Mouse (Mus musculus) embryo, embryonic 11.5 days (tissue): ENCODE data around the gene Epha2.

Source experiments
- DNase-seq: peaks from one replicate; pipeline ENCODE4 v3.0.0-alpha.2; 2012; ENCODE audit warnings: low read depth, low spot score

Gene Epha2

DNA sequence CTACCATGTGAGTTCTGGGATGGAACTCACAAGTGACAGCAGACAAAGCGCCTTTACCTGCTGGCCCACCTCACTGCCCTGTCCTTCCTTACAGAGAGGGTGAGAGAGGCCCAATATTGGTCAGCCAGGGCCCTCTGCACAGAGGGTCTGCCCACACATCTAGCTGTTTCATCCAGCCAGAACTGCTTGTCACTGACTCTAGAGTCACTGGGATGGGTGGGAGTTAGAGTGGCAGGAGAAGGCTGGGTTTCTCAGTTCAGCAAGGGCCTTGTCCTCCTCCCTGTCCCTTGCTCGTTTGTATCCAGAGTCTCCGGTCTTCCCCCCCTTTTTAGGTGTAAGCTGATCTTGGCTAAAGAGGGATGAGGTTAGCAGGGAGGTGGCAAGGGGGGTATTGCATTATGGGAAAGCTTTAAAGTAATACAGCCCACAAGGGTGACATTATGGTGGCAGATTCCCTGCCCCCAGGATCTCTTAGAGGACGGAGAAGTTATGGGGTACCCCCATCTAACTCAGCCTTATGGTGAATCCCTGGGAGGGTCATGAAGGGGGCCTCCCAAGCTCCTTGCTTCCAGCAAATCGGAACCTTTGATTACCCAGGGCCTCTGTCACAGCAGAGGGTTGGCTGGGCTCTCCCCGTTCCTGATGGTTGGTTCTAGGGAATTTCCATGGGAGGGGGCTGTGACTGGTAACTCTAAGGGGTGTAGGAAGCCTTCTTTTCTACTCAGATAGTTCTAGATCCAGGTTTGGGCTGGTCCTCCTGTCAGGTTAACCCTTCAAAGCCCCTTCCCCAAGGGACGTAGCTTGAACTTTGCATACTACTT, 2.6 kb downstream of the Epha2 start:
- no peak for DNase-seq

DNA sequence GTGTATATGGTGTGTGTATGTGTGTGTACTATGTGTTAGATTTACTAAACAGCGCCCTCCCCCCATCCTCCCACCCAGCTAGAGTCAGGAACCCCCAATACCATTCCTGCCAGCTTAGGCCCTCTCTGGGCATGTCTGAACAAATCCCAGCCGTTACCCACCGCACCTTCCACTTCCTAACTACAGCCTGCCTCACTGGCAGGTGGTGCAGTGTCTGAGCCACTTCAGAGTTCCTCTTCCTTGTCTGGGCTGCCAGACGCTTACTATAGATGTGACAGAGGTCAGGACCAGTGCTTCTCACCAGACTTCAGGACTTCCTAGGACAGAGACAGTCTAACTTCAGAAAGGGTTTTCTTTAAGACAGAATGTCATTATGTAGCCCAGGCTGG, 3.2 kb downstream of the Epha2 start:
- no peak for DNase-seq

DNA sequence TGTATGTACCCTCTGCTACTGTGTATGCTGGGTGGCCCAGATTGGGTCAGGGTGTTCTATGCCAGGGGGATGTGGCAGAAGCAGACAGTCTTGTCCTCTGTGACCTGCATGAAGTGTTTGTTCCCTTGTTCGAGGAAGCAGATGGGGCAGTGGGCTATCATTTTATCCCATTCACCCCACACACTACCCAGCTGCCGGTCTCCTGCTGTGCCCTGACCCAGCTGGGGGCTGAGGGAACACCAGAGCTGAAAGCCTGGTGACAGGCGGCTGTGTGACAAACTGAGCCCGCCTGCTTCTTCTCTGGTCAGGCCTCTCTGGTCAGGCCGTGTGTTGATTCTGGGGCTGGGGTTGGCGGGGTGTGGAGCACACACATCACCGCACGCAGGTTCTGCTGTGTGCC, 5.0 kb downstream of the Epha2 start:
- DNase-seq = no peak

DNA sequence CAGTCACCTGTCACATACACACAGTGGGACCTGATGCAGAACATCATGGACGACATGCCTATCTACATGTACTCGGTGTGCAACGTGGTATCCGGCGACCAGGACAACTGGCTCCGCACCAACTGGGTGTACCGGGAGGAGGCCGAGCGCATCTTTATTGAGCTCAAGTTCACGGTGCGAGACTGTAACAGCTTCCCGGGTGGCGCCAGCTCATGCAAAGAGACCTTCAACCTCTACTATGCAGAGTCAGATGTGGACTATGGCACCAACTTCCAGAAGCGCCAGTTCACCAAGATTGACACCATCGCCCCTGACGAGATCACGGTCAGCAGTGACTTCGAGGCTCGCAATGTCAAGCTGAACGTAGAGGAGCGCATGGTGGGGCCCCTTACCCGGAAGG, 7.3 kb downstream of the Epha2 start:
- DNase-seq = no peak

DNA sequence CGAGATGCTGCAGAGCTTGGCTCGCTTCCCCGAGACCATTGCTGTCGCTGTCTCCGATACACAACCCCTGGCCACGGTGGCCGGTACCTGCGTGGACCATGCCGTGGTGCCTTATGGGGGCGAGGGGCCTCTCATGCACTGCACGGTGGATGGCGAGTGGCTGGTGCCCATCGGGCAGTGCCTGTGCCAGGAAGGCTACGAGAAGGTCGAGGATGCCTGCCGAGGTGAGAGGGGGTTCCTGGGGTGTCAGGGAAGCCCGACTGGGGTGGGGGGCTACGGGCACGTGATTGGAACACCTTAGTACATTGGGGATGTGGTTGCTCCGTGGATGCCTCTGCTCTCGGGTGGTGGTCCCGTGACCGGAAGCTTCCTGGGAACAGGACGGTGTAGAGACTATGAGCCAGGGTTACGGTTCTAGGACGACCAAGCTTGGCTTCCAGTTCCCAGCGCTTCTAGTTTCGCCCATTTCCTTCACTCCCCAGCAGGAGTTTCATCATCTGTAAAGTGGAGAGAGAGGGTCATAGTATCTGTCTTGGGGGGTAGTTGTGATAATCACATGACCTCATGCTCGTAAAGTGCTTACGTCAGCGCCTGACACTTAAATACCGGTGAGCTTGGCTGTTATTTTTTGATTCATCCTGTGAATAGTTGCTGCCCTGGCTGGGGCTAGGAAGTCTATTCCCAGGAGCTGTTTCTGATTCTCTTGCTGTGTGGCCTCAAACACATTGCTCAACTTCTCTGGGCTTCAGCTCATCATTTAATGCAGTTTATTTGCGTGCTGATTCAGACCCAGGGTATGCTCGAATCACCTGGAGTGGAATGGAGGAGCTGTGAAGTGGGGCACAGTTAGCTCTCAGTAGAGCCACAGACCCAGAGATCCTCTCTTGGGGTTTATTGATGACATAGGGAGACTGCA, 8.1 kb downstream of the Epha2 start:
- no peak for DNase-seq

DNA sequence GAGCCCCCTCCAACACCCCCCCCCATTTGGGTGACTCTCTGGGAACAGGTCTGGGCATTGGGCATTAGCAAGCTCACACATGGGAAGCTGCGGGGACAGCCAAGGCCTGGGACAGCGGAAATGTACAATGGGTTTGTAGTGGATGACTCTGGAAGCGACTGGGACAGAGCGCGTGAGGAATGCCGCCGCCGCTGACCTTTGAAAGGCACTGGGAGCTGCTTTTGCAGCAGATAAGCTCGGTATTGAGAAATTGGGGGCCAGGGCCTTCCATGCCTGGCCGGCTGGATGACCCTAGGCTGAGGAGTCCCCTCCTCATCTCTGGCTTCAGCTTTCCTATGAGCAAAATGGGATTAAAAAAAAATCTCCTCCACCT, 8.7 kb downstream of the Epha2 start:
- DNase-seq = no peak

DNA sequence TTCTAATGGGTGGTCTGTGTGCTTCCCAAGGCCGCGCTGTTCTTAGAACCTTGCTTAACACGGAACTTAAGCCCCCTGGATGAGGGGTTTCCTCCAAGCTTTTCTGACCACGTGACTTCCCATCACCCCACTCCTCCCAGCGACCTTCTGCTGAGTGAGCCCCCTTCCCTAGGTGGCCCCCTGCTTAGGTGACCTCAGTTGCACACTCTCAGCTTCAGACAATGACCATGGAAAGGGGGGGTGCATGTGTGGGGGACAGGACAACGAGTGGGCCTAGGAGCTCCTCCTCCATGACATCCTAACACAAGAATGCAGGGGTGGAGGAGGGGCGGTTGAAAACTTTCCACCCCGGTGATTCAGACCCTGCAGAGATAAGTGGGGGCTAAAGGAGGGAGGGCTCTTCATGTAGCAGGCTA, 9.2 kb downstream of the Epha2 start:
- DNase-seq = peak; percentile 36

DNA sequence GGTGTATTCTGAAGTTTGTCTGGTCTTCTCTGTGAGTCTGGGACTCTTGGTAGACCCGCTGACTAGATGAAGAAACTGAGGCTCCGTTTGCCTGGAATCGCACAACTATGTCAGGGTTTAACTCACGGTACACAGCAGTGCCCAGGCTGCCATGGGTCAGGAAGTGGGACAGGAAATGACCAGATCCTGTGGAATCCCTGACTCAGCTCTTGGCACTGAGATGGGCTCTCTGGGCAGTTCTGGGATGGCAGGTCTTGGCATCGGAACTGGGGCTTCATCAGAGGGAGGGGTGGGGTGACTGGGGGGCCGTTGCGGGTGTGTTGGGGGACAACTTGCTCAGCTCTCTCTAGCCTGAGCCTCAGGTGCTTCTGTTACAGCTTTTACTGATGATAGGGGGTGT, 10.0 kb downstream of the Epha2 start:
- no peak for DNase-seq

DNA sequence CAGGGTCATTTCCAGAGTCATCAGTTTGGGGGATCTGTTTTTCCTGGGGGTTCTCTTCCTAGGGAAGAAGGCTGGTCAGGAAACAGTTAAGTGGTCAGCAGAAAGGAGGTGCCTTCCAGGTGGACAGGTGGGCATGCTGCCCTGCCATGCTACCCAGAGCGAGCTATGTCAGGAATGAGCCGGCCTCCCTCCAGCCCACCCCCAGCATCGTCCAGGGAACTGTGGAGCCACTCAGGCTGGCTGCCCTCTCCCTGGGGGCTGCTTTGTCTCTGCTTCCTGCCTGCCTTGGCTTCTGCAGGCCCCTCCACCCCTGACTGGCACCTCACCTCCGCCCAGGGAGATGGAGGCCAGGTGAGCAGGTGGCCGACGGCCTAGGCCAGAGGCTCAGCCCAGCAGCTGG, 10.5 kb downstream of the Epha2 start:
- DNase-seq = no peak

DNA sequence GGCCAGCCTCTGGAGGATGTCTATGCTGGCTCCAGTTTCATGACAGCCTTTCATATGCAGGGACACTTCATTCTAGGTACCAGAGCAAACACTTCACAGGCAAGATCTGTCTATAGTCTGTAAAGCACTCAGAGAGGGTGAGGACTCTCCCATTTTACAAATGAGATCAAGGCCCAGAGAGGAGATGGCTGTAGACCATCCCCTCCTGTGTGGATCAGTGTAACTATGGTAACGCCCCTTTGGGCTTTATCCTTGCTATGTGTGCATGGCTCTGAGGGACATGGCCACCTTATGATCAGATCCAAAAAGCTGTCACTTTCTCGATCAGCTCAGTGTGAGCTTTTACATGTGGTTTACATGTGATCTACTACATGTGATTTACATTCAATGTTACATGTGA, 10.9 kb downstream of the Epha2 start:
- DNase-seq = no peak

DNA sequence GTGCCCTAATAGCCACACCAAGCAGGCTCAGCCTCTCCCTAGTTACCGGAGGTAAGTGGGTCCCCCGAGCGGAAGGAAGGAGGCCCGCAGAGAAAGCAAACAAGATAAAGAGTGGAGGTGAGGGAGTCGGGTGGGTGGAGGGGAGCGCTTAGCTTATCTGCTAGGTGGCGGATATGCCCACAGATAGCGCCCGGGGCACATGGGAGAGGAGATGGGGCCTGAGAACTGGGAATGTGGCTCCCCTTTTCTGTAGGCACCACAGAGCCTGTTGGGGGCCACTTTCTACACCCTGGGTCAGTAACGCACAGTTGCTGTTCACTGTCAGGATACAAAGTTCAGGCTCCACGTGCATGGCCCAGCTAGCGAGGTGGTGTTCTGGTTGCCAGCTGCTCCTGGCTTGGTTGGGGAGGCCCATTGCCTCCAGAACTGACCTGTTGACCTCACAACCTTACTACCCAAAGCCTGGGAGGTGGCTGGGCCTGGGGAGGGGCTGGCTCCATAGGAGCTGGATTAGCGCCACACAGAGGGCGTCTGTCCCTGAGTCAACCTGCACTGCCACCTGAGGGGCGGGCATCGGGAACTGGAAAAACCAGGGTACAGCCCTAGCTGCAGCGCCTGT, 11.6 kb downstream of the Epha2 start:
- no peak for DNase-seq

DNA sequence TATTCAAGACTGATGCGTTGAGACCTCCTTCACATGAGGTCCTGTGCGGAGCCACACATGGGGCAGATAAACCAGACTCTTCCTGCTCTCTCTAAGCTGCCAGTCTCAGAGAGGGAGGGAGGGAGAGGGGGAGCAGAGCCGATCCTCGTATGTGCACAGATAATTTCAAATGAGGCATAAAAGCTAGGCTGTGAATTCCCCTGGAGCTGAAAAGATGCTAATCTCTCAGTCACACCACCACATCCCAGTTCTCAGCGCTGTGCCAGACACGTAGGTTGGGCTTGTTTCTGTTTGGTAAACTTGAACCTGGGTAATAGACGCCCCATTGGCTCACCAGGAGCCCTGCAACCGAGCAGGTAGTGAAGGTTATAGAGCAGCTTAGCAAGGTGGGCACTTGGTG, 12.4 kb downstream of the Epha2 start:
- no peak for DNase-seq

DNA sequence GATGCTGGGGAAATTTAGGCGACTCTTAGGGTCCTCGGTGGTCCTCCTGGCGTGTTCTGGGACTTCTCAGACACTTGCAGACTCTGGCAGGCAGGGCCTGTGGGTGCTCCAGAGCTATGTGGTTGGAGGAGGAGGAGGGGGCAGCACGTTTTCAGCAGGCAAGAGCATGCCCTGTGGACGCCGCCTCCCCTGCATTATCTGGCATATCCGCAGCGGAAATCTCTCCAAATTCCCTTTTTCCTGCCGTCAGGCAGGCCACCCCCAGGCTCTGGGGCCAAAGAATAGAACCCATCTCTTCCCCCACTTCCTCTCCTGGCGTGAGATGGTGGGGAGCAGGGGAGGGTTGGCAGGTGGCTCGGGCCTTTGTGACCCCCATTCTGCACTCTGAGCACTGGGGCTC, 12.9 kb downstream of the Epha2 start:
- no peak for DNase-seq

DNA sequence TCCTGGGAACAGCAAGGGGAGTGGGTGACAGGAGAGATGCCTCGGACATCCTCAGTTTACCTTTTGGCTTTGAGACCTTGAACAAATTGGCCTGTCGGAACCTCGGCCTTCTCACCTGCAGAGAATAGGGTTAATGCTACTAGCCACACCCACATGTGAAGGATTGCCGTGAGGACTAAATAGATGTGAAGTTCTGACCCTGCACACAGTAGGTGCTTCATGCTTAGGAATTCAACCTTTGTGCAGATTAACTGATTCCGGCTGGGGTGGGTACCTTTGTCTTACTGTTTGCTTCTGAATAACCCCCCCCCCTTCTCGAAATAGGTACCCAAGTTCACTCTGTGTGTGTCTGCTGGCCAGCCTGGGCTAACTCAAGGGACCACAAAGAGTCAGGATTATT, 13.7 kb downstream of the Epha2 start:
- DNase-seq = no peak

DNA sequence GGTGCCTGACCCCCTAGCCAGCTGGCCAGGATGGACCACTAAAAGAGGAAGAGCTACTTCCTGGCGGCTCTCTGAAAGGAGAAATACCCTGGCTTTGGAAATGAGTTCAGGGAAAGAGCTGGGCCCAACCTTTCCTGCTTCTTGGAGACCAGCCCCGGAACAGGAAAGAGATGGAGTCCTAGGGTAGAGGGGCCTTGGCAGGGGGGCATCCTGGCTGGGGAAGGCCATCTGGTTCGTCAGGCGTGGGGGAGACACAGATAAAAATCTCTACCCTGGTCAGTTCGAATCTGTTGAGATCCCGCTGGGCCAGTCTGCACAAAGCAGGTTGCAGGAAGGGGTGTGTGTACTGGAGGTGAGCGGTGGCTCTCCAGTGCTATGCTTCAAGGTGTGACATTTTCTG, 15.0 kb downstream of the Epha2 start:
- no peak for DNase-seq

DNA sequence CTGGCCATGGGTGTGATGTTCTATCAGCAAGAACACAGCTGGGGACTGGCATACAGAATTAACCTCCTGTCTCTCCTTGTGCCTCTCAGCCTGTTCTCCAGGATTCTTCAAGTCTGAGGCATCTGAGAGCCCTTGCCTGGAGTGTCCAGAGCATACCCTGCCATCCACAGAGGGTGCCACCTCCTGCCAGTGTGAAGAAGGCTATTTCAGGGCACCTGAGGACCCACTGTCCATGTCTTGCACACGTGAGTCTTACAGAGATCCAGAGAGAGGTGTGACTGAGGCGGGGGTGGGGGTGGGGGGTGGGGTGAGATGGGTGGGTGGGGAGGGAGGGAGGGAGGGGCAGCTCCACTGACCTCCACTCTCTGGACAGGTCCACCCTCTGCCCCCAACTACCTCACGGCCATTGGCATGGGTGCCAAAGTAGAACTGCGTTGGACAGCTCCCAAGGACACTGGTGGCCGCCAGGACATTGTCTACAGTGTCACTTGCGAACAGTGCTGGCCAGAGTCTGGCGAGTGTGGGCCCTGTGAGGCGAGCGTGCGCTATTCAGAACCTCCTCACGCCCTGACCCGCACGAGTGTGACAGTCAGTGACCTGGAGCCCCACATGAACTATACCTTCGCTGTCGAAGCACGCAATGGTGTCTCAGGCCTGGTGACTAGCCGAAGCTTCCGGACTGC, 15.6 kb downstream of the Epha2 start:
- DNase-seq = no peak

DNA sequence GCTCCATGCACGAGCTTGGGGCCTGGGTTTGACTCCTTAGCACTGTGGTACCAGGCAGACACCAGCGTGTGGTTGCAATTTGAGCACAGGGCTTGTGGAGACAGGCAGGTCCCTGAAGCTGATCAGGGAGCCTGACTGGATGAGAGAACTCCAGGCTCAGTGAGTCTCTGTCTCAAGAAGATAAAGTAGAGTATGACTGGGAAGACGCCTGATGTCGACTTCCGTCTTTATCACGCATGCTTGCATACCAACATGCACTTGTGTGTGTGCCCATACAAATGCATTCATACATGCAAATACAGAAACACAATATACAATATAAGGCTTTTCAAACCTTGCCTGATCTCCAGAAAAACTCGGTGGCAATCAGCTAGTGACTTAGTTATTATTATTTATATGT, 16.9 kb downstream of the Epha2 start:
- DNase-seq = no peak

DNA sequence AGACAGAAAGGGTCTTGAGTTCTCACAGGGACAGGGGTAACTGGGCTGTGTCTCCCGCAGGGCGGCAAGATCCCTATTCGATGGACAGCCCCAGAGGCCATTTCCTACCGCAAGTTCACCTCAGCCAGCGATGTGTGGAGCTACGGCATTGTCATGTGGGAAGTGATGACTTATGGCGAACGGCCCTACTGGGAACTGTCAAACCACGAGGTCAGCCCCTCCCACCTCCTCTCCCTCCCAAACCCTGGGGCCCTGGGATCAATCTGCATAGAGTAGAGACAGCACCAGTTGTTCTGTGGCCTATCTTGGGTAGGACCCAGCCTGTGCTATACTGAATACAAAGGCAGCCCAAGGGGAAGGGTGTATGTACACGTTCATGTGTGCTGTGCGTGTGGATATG, 21.5 kb downstream of the Epha2 start:
- DNase-seq = no peak

DNA sequence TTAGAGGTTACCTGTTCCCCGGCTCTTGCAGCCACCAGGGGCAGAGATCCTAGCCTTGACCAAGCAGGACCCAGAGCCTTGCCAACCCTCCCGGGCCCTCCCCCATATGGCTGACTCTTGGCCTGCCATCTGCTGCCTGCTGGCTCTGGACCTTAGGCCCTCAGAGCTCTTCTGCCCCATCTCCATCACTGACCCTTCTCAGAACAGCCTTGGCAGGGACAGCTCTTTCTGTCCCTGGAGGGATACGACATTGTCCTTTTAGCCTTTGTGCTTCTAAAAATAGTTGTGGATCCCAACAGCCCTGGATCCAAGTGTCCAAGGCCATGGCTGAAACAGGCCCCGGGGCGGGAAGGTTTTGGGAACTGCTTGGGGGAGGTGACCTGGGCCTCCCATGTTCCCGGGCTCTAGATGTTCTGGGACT, 23.7 kb downstream of the Epha2 start:
- DNase-seq = no peak

DNA sequence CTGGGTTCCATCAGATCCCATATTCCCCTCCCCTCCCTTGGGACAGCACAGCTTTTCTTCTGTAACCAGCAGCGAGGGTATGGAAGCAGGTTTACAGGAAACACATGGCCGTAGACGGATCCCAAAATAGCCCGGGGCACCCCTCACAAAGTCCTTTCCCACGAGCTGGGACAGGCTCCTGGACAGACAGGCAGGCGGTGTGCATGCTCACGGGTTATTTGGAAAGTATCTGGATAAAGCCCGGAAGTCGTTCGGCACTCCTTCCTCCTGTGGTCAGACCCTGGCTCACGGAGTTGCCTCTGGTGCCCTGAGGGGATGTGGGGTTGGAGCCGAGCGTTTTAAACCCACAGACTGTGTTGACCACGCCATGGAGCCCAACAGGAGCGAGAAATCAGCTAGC, 24.6 kb downstream of the Epha2 start:
- no peak for DNase-seq

DNA sequence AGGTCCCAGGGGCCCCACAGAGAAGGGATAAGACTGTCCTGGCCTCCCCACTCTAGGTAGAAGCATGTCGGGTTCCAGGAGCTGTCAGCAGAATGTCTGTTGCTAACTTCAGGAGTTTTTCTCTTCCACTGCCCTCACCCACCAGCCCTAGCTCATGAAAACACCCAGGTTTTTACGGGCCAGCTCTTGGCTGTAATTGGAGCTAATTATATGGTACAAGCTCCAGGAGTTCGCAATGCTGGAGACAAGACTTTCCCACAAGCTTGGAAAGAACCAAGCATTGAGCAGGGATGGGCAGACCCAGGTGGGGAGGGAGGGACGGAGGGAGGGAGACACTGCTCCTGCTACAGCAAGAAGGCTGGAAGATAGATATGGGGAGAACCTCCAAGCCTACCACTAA, 26.0 kb downstream of the Epha2 start:
- DNase-seq = no peak

DNA sequence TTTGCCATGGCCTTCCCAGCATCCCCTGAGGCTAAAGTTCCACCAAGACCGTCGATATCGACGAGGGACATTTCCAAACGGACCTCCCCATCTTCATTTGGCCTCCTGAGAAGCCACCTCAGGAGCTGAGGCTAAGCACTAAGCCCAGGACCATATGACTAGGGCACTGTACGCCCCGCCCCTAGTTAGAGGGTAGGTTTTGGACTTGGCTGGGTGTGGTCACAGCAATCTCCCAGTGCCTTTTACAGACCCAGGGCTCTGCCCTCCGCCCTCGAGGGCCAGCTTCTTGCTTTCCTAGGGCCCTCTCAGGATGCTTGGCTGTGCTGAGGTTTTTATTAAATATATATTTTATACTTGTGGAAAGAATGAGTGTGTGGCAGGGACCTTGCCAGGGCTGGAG, 27.7 kb downstream of the Epha2 start:
- no peak for DNase-seq
